Mouse (Mus musculus): ENCODE measurements around the gene Prdm10. TPM values are rescaled to one million over a fixed set of nuclear protein-coding genes. Genes with fewer than 3 reads are reported as not detected.

Gene Prdm10
- polyA plus RNA-seq, 2 experiments, result 5.5 to 14.6 TPM

DNA sequence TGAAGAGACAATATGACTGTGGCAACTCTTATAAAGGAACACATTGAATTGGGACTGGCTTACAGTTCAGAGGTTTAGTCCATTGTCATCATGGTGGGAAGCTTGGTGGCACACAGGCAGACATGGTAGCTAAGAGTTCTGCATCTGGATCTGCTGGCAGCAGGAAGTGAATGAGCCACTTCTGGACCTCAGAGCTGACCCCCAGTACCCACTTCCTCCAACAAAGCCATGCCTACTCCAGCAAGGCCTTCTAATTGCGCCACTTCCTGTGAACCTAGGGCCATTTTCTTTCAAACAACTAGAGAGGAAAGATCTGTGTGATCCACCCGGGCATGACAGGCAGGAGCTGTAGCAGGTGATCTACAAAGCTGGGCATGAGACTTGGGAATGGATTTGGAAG lies 72.4 kb downstream of the Prdm10 start:
- DNase-seq (ENCODE audit: low spot score) (no peak), ATAC-seq (ENCODE audit: low FRiP score, low read depth) (no peak)
- no peak overlapping the region for H3K27ac ChIP-seq (replicated peaks; ENCODE audit: low read depth, low read length)
- H3K36me3 ChIP-seq (ENCODE audit: control insufficient read depth, insufficient read depth, low read length), result peaks cover 29% of the 10 kb centered on the region
- H3K27me3 ChIP-seq (ENCODE audit: control insufficient read depth, insufficient read depth, low read length), result no peaks in the 10 kb centered on the region
- TF ChIP-seq POLR2A (IDR thresholded peaks at IDR 0.05; ENCODE audit: borderline replicate concordance, extremely low read depth, insufficient read depth, insufficient read length), result no peak
- H3K9ac ChIP-seq (ENCODE audit: low read depth, low read length, severe bottlenecking), result no peak overlapping the region
- no peak overlapping the region for H3K4me2 ChIP-seq (replicated peaks; ENCODE audit: low read depth, low read length, severe bottlenecking)
- WGBS, result 89% methylated on average over 2 of the region's 2 CpGs
- no peaks in the 10 kb centered on the region for H3K4me1 ChIP-seq (ENCODE audit: control insufficient read depth, insufficient read depth, low read length)
- no peaks in the 10 kb centered on the region for H3K9me3 ChIP-seq (ENCODE audit: control insufficient read depth, low read length)
- H3K4me3 ChIP-seq (replicated peaks; ENCODE audit: low read length), result no peak overlapping the region

- no peak overlapping the region for H3K27ac ChIP-seq (replicated peaks; ENCODE audit: low read depth, low read length)
- H3K9ac ChIP-seq (ENCODE audit: low read depth, low read length, severe bottlenecking), result no peak overlapping the region
- WGBS, result 89% methylated on average over 10 of the region's 10 CpGs
- H3K4me3 ChIP-seq (replicated peaks; ENCODE audit: low read length), result no peak overlapping the region
- DNase-seq (ENCODE audit: low spot score), result no peak
- H3K4me2 ChIP-seq (replicated peaks; ENCODE audit: low read depth, low read length, severe bottlenecking), result no peak overlapping the region
- no peaks in the 10 kb centered on the region for H3K4me1 ChIP-seq (ENCODE audit: control insufficient read depth, insufficient read depth, low read length)
- ATAC-seq (ENCODE audit: low FRiP score, low read depth), result no peak
- no peaks in the 10 kb centered on the region for H3K9me3 ChIP-seq (ENCODE audit: control insufficient read depth, low read length)
- peaks cover 35% of the 10 kb centered on the region for H3K36me3 ChIP-seq (ENCODE audit: control insufficient read depth, insufficient read depth, low read length)
- no peaks in the 10 kb centered on the region for H3K27me3 ChIP-seq (ENCODE audit: control insufficient read depth, insufficient read depth, low read length)
- TF ChIP-seq POLR2A (IDR thresholded peaks at IDR 0.05; ENCODE audit: borderline replicate concordance, extremely low read depth, insufficient read depth, insufficient read length), result no peak
These were observed 73.2 kb downstream of the Prdm10 start for GRCm38 (mm10) chr9:31353518-31353917.

GRCm38 (mm10) chr9:31354051-31354450 lies 73.7 kb downstream of the Prdm10 start:
- Histone ChIP-seq H3K9ac (ENCODE audit: low read depth, low read length, severe bottlenecking) (no peak overlapping the region), H3K4me2 (replicated peaks; ENCODE audit: low read depth, low read length, severe bottlenecking) (no peak overlapping the region), H3K9me3 (ENCODE audit: control insufficient read depth, low read length) (no peaks in the 10 kb centered on the region), H3K27ac (replicated peaks; ENCODE audit: low read depth, low read length) (no peak overlapping the region), H3K4me1 (ENCODE audit: control insufficient read depth, insufficient read depth, low read length) (no peaks in the 10 kb centered on the region), H3K36me3 (ENCODE audit: control insufficient read depth, insufficient read depth, low read length) (peaks cover 40% of the 10 kb centered on the region), H3K4me3 (replicated peaks; ENCODE audit: low read length) (no peak overlapping the region), H3K27me3 (ENCODE audit: control insufficient read depth, insufficient read depth, low read length) (no peaks in the 10 kb centered on the region)
- no peak for DNase-seq (ENCODE audit: low spot score)
- WGBS, result 80% methylated on average over 7 of the region's 7 CpGs
- no peak for ATAC-seq (ENCODE audit: low FRiP score, low read depth)
- no peak for TF ChIP-seq POLR2A (IDR thresholded peaks at IDR 0.05; ENCODE audit: borderline replicate concordance, extremely low read depth, insufficient read depth, insufficient read length)

DNA sequence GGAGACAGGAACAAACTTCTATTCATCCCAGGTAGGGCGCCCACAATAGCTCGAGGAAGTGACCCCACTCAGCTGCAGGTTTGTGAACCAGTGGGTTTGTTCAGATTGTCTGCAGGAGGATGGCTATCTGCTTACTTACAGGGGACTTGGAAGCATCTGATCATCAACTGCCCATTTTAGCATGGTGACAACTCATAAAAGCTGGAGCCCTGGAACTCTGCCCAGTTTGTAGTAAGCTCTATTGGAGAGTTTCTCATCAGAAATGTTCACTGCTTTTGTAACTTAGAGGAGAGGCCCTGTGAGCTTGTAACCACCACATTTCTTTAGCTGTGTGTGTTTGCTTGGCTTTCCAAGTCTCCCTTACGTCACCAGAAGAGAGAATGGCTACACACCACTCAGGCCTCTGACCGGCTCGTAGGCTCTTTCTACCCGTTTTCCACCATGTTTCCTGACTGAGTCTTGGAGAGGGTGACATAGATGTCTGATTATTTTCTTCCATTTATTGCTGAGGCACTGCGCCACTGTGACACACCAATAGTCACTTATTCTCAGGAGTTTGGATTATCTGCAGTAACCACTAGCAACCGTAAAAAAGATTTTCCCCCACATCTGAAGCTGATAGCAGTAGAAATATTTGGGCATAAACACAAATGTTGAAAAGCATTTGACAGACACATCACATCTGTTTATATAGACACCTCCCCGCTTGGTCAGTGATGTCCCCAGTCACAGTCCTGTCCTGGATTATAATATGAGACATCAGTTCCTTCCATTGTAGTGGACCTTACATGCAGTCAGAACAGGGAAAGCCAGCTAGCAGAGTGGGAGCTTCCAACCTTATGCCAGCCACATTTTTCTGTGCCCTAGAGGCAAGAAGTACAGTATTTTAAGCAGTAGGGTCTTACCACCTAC lies 83.6 kb downstream of the Prdm10 start:
- Histone ChIP-seq H3K9ac (ENCODE audit: low read depth, low read length, severe bottlenecking) (no peak overlapping the region), H3K4me2 (replicated peaks; ENCODE audit: low read depth, low read length, severe bottlenecking) (no peak overlapping the region), H3K27ac (replicated peaks; ENCODE audit: low read depth, low read length) (no peak overlapping the region), H3K27me3 (ENCODE audit: control insufficient read depth, insufficient read depth, low read length) (no peaks in the 10 kb centered on the region), H3K4me1 (ENCODE audit: control insufficient read depth, insufficient read depth, low read length) (no peaks in the 10 kb centered on the region), H3K9me3 (ENCODE audit: control insufficient read depth, low read length) (no peaks in the 10 kb centered on the region), H3K4me3 (replicated peaks; ENCODE audit: low read length) (no peak overlapping the region), H3K36me3 (ENCODE audit: control insufficient read depth, insufficient read depth, low read length) (peaks cover 25% of the 10 kb centered on the region)
- no peak for DNase-seq (ENCODE audit: low spot score)
- 90% methylated on average over 9 of the region's 9 CpGs for WGBS
- TF ChIP-seq POLR2A (IDR thresholded peaks at IDR 0.05; ENCODE audit: borderline replicate concordance, extremely low read depth, insufficient read depth, insufficient read length), result no peak
- no peak for ATAC-seq (ENCODE audit: low FRiP score, low read depth)

- H3K36me3 ChIP-seq (ENCODE audit: control insufficient read depth, insufficient read depth, low read length), result peaks cover 18% of the 10 kb centered on the region
- no peaks in the 10 kb centered on the region for H3K9me3 ChIP-seq (ENCODE audit: control insufficient read depth, low read length)
- no peak overlapping the region for H3K4me2 ChIP-seq (replicated peaks; ENCODE audit: low read depth, low read length, severe bottlenecking)
- H3K9ac ChIP-seq (ENCODE audit: low read depth, low read length, severe bottlenecking), result no peak overlapping the region
- H3K4me1 ChIP-seq (ENCODE audit: control insufficient read depth, insufficient read depth, low read length), result no peaks in the 10 kb centered on the region
- H3K27me3 ChIP-seq (ENCODE audit: control insufficient read depth, insufficient read depth, low read length), result no peaks in the 10 kb centered on the region
- DNase-seq (ENCODE audit: low spot score), result no peak
- no peak overlapping the region for H3K4me3 ChIP-seq (replicated peaks; ENCODE audit: low read length)
- 81% methylated on average over 8 of the region's 8 CpGs for WGBS
- no peak for TF ChIP-seq POLR2A (IDR thresholded peaks at IDR 0.05; ENCODE audit: borderline replicate concordance, extremely low read depth, insufficient read depth, insufficient read length)
- no peak for ATAC-seq (ENCODE audit: low FRiP score, low read depth)
- H3K27ac ChIP-seq (replicated peaks; ENCODE audit: low read depth, low read length), result no peak overlapping the region
These were observed 84.7 kb downstream of the Prdm10 start for GRCm38 (mm10) chr9:31365086-31365485.
